Mouse (Mus musculus) skeletal muscle tissue, adult 2 months (tissue): Measurements from ENCODE around the gene Cacna1c.
A peak's percentile ranks its signal among the peaks of the same experiment; 100 is the strongest.

ENCODE experiments used
- DNase-seq: peaks from one replicate; pipeline ENCODE4 v3.0.0-alpha.2; 2012; ENCODE audit warnings: low read depth, low spot score

Gene Cacna1c

GRCm38 (mm10) chr6:119196382-119197305 lies at the start of gene Cacna1c:
Cacna1c (minus strand) TSS chr6:119196418.
- no peak for DNase-seq

- DNase-seq, result peak; percentile 30
These were observed 44.9 kb upstream of the Cacna1c start for GRCm38 (mm10) chr6:119240871-119241705.

- peak; percentile 79 for DNase-seq
These were observed 44.0 kb upstream of the Cacna1c start for GRCm38 (mm10) chr6:119240256-119240655.

DNA sequence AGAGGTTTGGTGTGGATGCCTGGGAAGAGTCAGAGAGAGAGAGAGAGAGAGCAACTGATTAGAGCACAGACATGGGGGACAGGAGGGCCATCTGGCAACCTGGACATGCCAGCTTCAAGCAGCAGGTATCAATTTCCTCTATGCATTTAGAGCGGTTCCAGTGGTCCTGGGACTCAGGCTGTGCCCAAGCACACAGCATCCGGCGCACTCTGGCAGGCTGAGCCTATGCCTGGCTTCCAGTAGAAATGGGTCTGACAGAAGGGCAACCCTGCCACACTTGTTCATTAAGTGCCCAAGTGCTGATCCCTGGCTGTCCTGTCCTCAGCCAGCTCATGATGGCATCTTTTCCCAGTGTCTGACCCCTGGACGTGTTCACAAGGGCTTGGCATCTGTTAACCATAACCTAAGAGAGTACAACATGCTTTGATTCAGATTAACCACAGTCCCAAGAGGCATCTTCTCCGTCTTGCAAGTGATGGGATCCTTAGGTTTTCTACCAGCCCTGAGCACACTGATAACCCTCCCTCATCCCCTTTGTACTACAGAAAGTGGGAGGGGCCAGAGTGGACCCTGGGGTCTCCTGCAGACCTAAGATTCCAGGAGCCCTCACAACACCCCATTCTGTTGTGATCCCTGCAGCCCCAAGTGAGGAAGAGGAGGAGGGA lies 43.3 kb upstream of the Cacna1c start:
- DNase-seq, result no peak

DNA sequence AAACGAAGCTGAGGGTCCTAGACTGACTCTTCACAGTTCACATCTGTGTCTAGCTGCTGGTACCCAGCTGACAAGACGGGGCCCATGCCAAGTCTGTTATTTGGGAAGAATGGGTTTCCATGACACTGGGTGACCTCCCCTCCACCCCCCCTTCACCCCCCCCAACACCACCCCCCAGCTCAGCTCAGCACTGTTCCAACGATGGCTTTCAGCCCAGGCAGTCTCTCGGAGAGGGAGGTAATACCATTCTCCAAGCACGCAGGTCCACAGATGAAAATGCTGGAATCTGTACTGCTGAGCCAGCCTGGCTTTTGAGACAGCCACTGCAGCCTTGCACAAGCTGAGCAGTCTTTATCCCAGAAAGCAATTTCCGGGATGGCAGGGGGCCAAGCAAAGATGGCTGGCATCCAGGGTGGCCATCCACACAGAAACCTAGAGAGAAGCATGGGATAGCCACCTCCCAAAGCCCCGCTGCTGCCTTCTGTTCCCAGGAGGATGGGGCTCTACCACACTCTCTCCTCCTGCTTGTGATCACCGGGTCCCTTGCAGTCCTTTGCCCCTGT lies 41.3 kb upstream of the Cacna1c start:
- no peak for DNase-seq

DNA sequence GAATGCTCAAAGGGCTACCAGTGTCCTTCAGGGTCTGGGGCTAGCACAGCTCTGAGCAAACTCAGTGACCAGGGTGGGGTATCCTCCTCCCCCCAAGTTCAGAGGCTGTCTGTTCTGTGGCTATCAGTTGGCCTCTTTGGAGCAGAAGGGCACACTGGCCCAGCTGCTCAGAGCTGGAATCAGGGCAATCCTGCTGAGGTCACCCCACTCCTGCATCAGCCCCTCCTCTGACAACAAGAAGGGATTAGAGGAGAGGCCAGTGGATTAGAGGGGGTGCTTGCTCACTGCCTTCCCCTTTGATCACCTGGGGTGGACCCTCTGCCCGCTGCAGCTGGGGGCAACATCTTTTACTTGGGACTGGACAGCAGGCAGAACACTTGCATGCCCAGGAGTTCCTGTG lies 40.0 kb upstream of the Cacna1c start, which contains the start of gene Cacna2d4:
Cacna2d4 (plus strand) TSS at position 286 of the 400 bp plus-strand sequence.
- DNase-seq, result no peak

DNA sequence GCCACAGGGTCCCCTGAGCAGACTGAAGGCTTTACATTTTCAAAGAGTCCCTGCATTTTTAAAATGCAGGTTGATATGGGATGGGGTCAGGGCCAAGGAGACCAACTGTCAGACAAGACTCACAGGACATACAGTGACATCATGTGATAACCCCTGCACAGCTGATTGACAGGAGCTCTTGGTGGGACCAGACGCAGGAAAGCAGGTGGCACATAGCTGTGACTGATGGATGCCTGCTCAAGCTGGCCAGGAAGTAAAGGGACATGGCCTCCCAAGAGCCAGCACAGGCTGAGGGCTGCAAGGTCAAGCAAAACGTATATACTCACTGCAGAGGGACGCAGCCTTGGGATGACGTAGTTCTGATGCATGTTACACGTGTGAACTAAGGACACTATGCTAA lies 39.2 kb upstream of the Cacna1c start:
- no peak for DNase-seq

- DNase-seq, result no peak
These were observed 36.8 kb upstream of the Cacna1c start for GRCm38 (mm10) chr6:119233066-119233465.

- no peak for DNase-seq
These were observed 32.8 kb upstream of the Cacna1c start for GRCm38 (mm10) chr6:119228861-119229603.

DNA sequence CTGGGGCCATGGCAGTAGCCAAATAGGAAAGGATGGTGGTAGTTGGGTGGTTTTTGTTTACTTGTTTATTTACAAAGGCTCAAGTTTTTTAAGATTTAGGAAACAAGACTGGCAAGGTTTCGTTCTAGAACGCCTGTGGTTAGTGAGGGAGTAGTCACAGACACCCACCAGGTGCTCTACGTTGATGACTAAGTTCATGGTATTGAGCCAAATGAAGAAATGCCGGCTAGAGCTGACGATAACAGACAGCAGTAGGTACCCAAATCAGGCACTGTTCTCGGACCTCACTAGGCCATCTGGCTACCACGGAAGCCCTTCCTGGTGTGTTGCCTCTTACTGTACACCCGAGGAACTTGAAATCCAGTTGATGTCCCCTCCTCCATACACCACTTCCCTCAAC lies 30.8 kb upstream of the Cacna1c start:
- no peak for DNase-seq

GRCm38 (mm10) chr6:119225731-119226130 lies 29.5 kb upstream of the Cacna1c start:
- DNase-seq, result no peak

GRCm38 (mm10) chr6:119225226-119225625 lies 29.0 kb upstream of the Cacna1c start:
- DNase-seq, result no peak

DNA sequence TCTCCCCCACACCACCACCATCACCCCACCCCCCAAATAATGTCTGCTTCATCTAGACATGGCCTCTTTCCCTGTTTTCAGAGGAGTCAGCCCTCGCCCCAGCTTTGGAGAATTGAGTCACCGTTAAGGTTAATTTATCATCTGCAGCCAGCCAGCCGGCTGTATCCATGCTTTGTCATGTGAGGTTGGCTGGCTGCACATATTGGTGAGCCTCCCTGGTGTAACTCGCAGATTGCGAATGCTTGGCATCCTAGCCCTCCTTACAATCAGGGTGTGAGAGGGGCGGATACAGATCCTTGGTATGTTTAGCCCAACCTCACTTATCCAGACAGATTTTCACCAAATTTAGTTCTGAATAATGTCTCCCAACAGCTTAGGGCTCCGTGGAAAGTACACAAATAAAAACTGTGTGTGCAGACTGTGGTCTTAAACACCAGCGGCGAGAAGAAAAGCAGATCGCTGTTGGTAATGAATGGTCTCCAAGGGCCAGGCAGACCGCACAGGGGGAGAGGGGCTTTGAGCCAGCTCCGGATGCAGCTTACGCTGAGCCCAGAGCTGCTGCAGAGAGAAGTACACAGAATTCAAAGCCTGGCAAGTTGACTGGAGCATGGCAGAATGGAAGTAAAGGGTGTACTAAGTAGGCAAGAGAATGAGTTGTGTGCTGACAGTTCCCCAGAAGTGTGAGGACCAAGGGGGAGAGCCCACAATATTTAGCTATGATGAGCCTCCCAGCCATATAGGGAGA lies 28.4 kb upstream of the Cacna1c start:
- no peak for DNase-seq

DNA sequence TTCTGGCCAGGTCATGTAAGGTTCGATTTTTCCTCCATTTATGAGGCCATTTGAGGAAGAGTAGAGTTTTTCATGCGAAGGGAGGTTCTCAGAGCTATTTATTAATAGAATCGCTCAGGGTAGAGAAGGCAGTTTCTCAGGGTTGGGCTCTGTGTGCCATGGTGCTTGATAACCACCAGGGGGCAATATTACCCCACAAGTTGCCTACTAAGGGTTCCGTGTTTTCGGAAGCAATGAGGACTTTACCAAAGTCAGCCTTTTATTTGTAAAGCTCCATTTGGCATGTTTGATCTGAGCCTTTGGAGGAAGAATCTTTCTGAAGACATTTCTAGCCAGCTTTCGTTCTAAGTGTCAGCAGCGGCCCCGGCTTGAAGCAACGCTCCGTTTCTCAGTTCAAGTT lies 24.1 kb upstream of the Cacna1c start:
- peak; percentile 54 for DNase-seq

- DNase-seq, result no peak
These were observed 23.1 kb upstream of the Cacna1c start for GRCm38 (mm10) chr6:119219237-119219870.

GRCm38 (mm10) chr6:119218591-119218990 lies 22.4 kb upstream of the Cacna1c start:
- no peak for DNase-seq

DNA sequence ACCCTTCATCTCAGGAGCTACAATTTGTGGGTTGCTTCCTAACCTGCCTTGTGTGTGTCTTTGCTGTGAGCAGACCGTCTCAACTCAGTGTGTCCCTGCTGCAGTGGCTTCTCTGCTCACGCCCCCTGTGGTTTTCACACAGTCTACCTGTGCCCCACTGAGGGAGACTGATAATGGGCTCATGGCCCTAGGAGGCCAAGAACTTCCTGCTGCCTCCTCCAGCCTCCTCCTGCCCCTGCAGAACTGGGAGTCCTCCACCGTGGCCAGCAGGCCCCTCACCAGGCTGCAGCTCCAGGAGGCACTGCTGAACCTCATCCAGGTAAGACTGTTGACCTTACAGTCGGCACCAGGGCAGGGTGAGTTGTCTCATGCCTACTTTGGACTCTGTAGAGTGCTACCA lies 21.4 kb upstream of the Cacna1c start:
- DNase-seq, result no peak

- no peak for DNase-seq
These were observed 18.9 kb upstream of the Cacna1c start for GRCm38 (mm10) chr6:119215040-119215613.

GRCm38 (mm10) chr6:119214190-119214589 lies 18.0 kb upstream of the Cacna1c start:
- DNase-seq, result no peak
